In the genomic region with DNA sequence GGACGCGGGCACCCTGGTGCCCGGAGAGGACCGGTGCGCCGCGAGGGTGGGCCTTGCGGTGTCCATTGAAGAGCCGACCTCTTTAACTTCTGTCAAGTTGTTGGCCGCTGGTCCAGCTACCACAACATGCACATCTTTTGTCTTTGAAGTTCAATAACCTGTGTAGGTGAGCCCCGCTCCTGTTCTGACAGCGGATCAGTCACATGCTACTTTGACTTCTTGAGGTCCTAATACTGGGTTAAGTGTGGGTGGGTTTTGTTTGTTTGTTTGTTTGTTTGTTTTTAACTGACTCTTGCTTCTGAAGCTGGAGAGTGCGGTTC, we compare ENCODE assay signal across 7 mouse cellular contexts. TPM values are rescaled to one million over a fixed set of nuclear protein-coding genes. Genes with fewer than 3 reads are reported as not detected.
DNase-seq lines count a peak whose midpoint lies in the region; ATAC-seq lines count a peak whose summit lies in the region.

No protein-coding gene starts in this region.

- ATAC-seq in neural tube, embryonic 11.5 days (ENCODE audit: insufficient read depth, low FRiP score, low TSS enrichment), result no peak
- ATAC-seq in embryonic facial prominence, embryonic 14.5 days (ENCODE audit: low read depth), result no peak
- ATAC-seq in limb, embryonic 12.5 days (ENCODE audit: insufficient number of reproducible peaks, insufficient read depth, low FRiP score, low TSS enrichment, low read depth), result no peak
- ATAC-seq in stomach, embryonic 15.5 days (ENCODE audit: insufficient read depth, low FRiP score, low read depth), result peak; percentile 0; the same call in 1 of the 2 replicates
- ATAC-seq in cerebellum, adult (ENCODE audit: insufficient number of reproducible peaks, low FRiP score, low TSS enrichment), result no peak; the same call in 1 of the 2 replicates

- peaks cover 3% of the 10 kb centered on the region; the same call in 1 of the 2 replicates for H3K36me3 ChIP-seq in neural tube, embryonic 11.5 days (ENCODE audit: control insufficient read depth, insufficient read depth, low read length)
- H3K36me3 ChIP-seq in embryonic facial prominence, embryonic 14.5 days (ENCODE audit: control insufficient read depth, insufficient read depth, low read length), result peaks cover 4% of the 10 kb centered on the region
- H3K36me3 ChIP-seq in limb, embryonic 12.5 days, result peaks cover 7% of the 10 kb centered on the region
- peaks cover 2% of the 10 kb centered on the region for H3K36me3 ChIP-seq in stomach, embryonic 15.5 days

- peak overlapping the region; percentile 95 for H3K4me3 ChIP-seq in neural tube, embryonic 11.5 days (ENCODE audit: low read depth, low read length)
- H3K4me3 ChIP-seq in embryonic facial prominence, embryonic 14.5 days (ENCODE audit: low read depth, low read length), result peak overlapping the region; percentile 95
- H3K4me3 ChIP-seq in limb, embryonic 12.5 days (replicated peaks), result peak overlapping the region; percentile 95
- H3K4me3 ChIP-seq in stomach, embryonic 15.5 days (replicated peaks), result peak overlapping the region; percentile 99

- peak overlapping the region; percentile 86 for H3K27ac ChIP-seq in neural tube, embryonic 11.5 days (ENCODE audit: low read depth, low read length)
- peak overlapping the region; percentile 85 for H3K27ac ChIP-seq in embryonic facial prominence, embryonic 14.5 days (replicated peaks; ENCODE audit: low read depth, low read length)
- H3K27ac ChIP-seq in limb, embryonic 12.5 days, result peak overlapping the region; percentile 87
- peak overlapping the region; percentile 87 for H3K27ac ChIP-seq in stomach, embryonic 15.5 days

- no peak for DNase-seq in neural tube, embryonic 11.5 days (ENCODE audit: low spot score)
- no peak for DNase-seq in neural tube, embryonic 10.5 days (ENCODE audit: extremely low spot score, low spot score)
- DNase-seq in embryonic facial prominence, embryonic 14.5 days (ENCODE audit: low spot score), result no peak
- no peak for DNase-seq in layer of hippocampus, postnatal 25 days (ENCODE audit: extremely low spot score in 1 of 2, low spot score in 1 of 2)

- H3K9me3 ChIP-seq in neural tube, embryonic 11.5 days (ENCODE audit: control insufficient read depth, low read length), result no peaks in the 10 kb centered on the region
- H3K9me3 ChIP-seq in embryonic facial prominence, embryonic 14.5 days (ENCODE audit: control insufficient read depth, low read length), result no peaks in the 10 kb centered on the region
- H3K9me3 ChIP-seq in limb, embryonic 12.5 days, result no peaks in the 10 kb centered on the region
- no peaks in the 10 kb centered on the region for H3K9me3 ChIP-seq in stomach, embryonic 15.5 days

- H3K4me2 ChIP-seq in neural tube, embryonic 11.5 days (ENCODE audit: low read depth), result peak overlapping the region; percentile 87
- H3K4me2 ChIP-seq in embryonic facial prominence, embryonic 14.5 days (ENCODE audit: low read depth, low read length), result peak overlapping the region; percentile 82
- peak overlapping the region; percentile 89 for H3K4me2 ChIP-seq in limb, embryonic 12.5 days
- H3K4me2 ChIP-seq in stomach, embryonic 15.5 days, result peak overlapping the region; percentile 88

- peak overlapping the region; percentile 85 for H3K9ac ChIP-seq in neural tube, embryonic 11.5 days (ENCODE audit: low read length)
- H3K9ac ChIP-seq in embryonic facial prominence, embryonic 14.5 days (ENCODE audit: low read depth, low read length), result peak overlapping the region; percentile 91
- H3K9ac ChIP-seq in limb, embryonic 12.5 days (replicated peaks), result peak overlapping the region; percentile 89
- peak overlapping the region; percentile 97 for H3K9ac ChIP-seq in stomach, embryonic 15.5 days

- peaks cover 6% of the 10 kb centered on the region; the same call in 1 of the 2 replicates for H3K4me1 ChIP-seq in neural tube, embryonic 11.5 days (ENCODE audit: control insufficient read depth, insufficient read depth, low read length)
- H3K4me1 ChIP-seq in embryonic facial prominence, embryonic 14.5 days (ENCODE audit: control insufficient read depth, insufficient read depth, low read length), result peaks cover 11% of the 10 kb centered on the region; the same call in 1 of the 2 replicates
- peaks cover 11% of the 10 kb centered on the region for H3K4me1 ChIP-seq in limb, embryonic 12.5 days (replicated peaks)
- peaks cover 4% of the 10 kb centered on the region for H3K4me1 ChIP-seq in stomach, embryonic 15.5 days

- no peaks in the 10 kb centered on the region for H3K27me3 ChIP-seq in neural tube, embryonic 11.5 days (ENCODE audit: control insufficient read depth, insufficient read depth, low read length)
- H3K27me3 ChIP-seq in embryonic facial prominence, embryonic 14.5 days (replicated peaks; ENCODE audit: control insufficient read depth, insufficient read depth, low read length), result no peaks in the 10 kb centered on the region
- no peaks in the 10 kb centered on the region for H3K27me3 ChIP-seq in limb, embryonic 12.5 days
- no peaks in the 10 kb centered on the region for H3K27me3 ChIP-seq in stomach, embryonic 15.5 days (replicated peaks)

- WGBS in neural tube, embryonic 11.5 days, result 0% methylated on average over 13 of the region's 13 CpGs
- WGBS in embryonic facial prominence, embryonic 14.5 days, result 2% methylated on average over 10 of the region's 13 CpGs
- 1% methylated on average over 13 of the region's 13 CpGs for WGBS in limb, embryonic 12.5 days
- under 1% methylated on average over 13 of the region's 13 CpGs for WGBS in stomach, embryonic 15.5 days

RNA-seq across cellular contexts. Expression of a gene that starts 0.6 kb away (rescaled TPM):
- 38.0 and 42.3 TPM in 2 replicates for polyA plus RNA-seq in neural tube, embryonic 11.5 days (2014; fragmentation: Nextera tagmentation; extraction: Ambion mirVana)
- 44.9 and 45.8 TPM in 2 replicates for polyA plus RNA-seq in embryonic facial prominence, embryonic 14.5 days (2014; fragmentation: Nextera tagmentation; extraction: Ambion mirVana)
- polyA plus RNA-seq in limb, embryonic 12.5 days (2016; fragmentation: Nextera tagmentation; extraction: Ambion mirVana), result 52.8 and 53.1 TPM in 2 replicates
- polyA plus RNA-seq in stomach, embryonic 15.5 days (2015; fragmentation: Nextera tagmentation; extraction: Ambion mirVana), result 51.4 and 54.0 TPM in 2 replicates
- total RNA-seq in layer of hippocampus, postnatal 25 days (2021), result 10 to 100 TPM; 31.8 to 34.5 TPM

RNA-seq across cellular contexts. Expression of a gene that starts 4.0 kb away (rescaled TPM):
- 84.1 and 99.4 TPM in 2 replicates for polyA plus RNA-seq in neural tube, embryonic 11.5 days (2014; fragmentation: Nextera tagmentation; extraction: Ambion mirVana)
- polyA plus RNA-seq in embryonic facial prominence, embryonic 14.5 days (2014; fragmentation: Nextera tagmentation; extraction: Ambion mirVana), result 81.7 and 84.8 TPM in 2 replicates
- 89.2 and 103 TPM in 2 replicates for polyA plus RNA-seq in limb, embryonic 12.5 days (2016; fragmentation: Nextera tagmentation; extraction: Ambion mirVana)
- 74.5 and 81.2 TPM in 2 replicates for polyA plus RNA-seq in stomach, embryonic 15.5 days (2015; fragmentation: Nextera tagmentation; extraction: Ambion mirVana)
- total RNA-seq in layer of hippocampus, postnatal 25 days (2021), result 10 to 100 TPM; 83.3 to 84.7 TPM

RNA-seq across cellular contexts. Expression of a gene that starts 46.5 kb away (rescaled TPM):
- polyA plus RNA-seq in neural tube, embryonic 11.5 days (2014; fragmentation: Nextera tagmentation; extraction: Ambion mirVana), result 199 and 216 TPM in 2 replicates
- 214 and 218 TPM in 2 replicates for polyA plus RNA-seq in embryonic facial prominence, embryonic 14.5 days (2014; fragmentation: Nextera tagmentation; extraction: Ambion mirVana)
- polyA plus RNA-seq in limb, embryonic 12.5 days (2016; fragmentation: Nextera tagmentation; extraction: Ambion mirVana), result 278 and 281 TPM in 2 replicates
- polyA plus RNA-seq in stomach, embryonic 15.5 days (2015; fragmentation: Nextera tagmentation; extraction: Ambion mirVana), result 228 and 237 TPM in 2 replicates
- 10 to 100 TPM; 56.9 TPM for total RNA-seq in layer of hippocampus, postnatal 25 days (2021)

RNA-seq across cellular contexts. Expression of a gene that starts 48.5 kb away (rescaled TPM):
- polyA plus RNA-seq in neural tube, embryonic 11.5 days (2014; fragmentation: Nextera tagmentation; extraction: Ambion mirVana), result 16.1 and 17.1 TPM in 2 replicates
- polyA plus RNA-seq in embryonic facial prominence, embryonic 14.5 days (2014; fragmentation: Nextera tagmentation; extraction: Ambion mirVana), result 11.7 and 12.4 TPM in 2 replicates
- polyA plus RNA-seq in limb, embryonic 12.5 days (2016; fragmentation: Nextera tagmentation; extraction: Ambion mirVana), result 16.8 and 17.9 TPM in 2 replicates
- 18.3 and 20.2 TPM in 2 replicates for polyA plus RNA-seq in stomach, embryonic 15.5 days (2015; fragmentation: Nextera tagmentation; extraction: Ambion mirVana)
- 10 to 100 TPM in 1 of 2 experiments, 1 to 10 TPM in 1; 9.6 to 13.2 TPM for total RNA-seq in layer of hippocampus, postnatal 25 days (2021)
